Mouse (Mus musculus): ENCODE measurements at regions not wholly inside any gene's neighbourhood (a gene's known extent, or its start where the extent isn't known, plus 50 kb on each side); places are given as distances from the start of the nearest gene placed in this dataset.

- no peak overlapping the region for H3K4me3 ChIP-seq (ENCODE audit: insufficient read depth, low read length)
- peaks cover under 1% of the 10 kb centered on the region; the same call in 1 of the 2 replicates for H3K4me1 ChIP-seq (ENCODE audit: control insufficient read depth, insufficient read depth, low read length)
- TF ChIP-seq CTCF (IDR thresholded peaks at IDR 0.05; ENCODE audit: borderline replicate concordance, insufficient read depth, low read length) (no peak), POLR2A (IDR thresholded peaks at IDR 0.05; ENCODE audit: low read depth, low read length) (no peak)
- H3K27ac ChIP-seq (ENCODE audit: insufficient read depth, low read length) = no peak overlapping the region
Measured at GRCm38 (mm10) chr14:105392079-105392813, 133.9 kb downstream of the Ndfip2 start.

GRCm38 (mm10) chr14:105391430-105391829 lies 133.1 kb downstream of the Ndfip2 start:
- Histone ChIP-seq H3K4me3 (ENCODE audit: insufficient read depth, low read length) (no peak overlapping the region), H3K27ac (ENCODE audit: insufficient read depth, low read length) (no peak overlapping the region), H3K4me1 (ENCODE audit: control insufficient read depth, insufficient read depth, low read length) (no peaks in the 10 kb centered on the region)
- TF ChIP-seq CTCF (IDR thresholded peaks at IDR 0.05; ENCODE audit: borderline replicate concordance, insufficient read depth, low read length) (no peak), POLR2A (IDR thresholded peaks at IDR 0.05; ENCODE audit: low read depth, low read length) (no peak)

- no peak overlapping the region for H3K4me3 ChIP-seq (ENCODE audit: insufficient read depth, low read length)
- H3K27ac ChIP-seq (ENCODE audit: insufficient read depth, low read length) = no peak overlapping the region
- no peaks in the 10 kb centered on the region for H3K4me1 ChIP-seq (ENCODE audit: control insufficient read depth, insufficient read depth, low read length)
- no peak for TF ChIP-seq POLR2A (IDR thresholded peaks at IDR 0.05; ENCODE audit: low read depth, low read length)
- TF ChIP-seq CTCF (IDR thresholded peaks at IDR 0.05; ENCODE audit: borderline replicate concordance, insufficient read depth, low read length) = no peak
Measured at GRCm38 (mm10) chr14:105385119-105385518, 126.7 kb downstream of the Ndfip2 start.

GRCm38 (mm10) chr14:105383382-105383781 lies 125.0 kb downstream of the Ndfip2 start:
- H3K4me3 ChIP-seq (ENCODE audit: insufficient read depth, low read length) = no peak overlapping the region
- no peaks in the 10 kb centered on the region for H3K4me1 ChIP-seq (ENCODE audit: control insufficient read depth, insufficient read depth, low read length)
- TF ChIP-seq POLR2A (IDR thresholded peaks at IDR 0.05; ENCODE audit: low read depth, low read length) = no peak
- TF ChIP-seq CTCF (IDR thresholded peaks at IDR 0.05; ENCODE audit: borderline replicate concordance, insufficient read depth, low read length) = no peak
- H3K27ac ChIP-seq (ENCODE audit: insufficient read depth, low read length) = no peak overlapping the region

GRCm38 (mm10) chr14:105380101-105380500 lies 121.7 kb downstream of the Ndfip2 start:
- H3K4me1 ChIP-seq (ENCODE audit: control insufficient read depth, insufficient read depth, low read length) = no peaks in the 10 kb centered on the region; the same call in 1 of the 2 replicates
- H3K27ac ChIP-seq (ENCODE audit: insufficient read depth, low read length) = no peak overlapping the region
- TF ChIP-seq CTCF (IDR thresholded peaks at IDR 0.05; ENCODE audit: borderline replicate concordance, insufficient read depth, low read length) (no peak), POLR2A (IDR thresholded peaks at IDR 0.05; ENCODE audit: low read depth, low read length) (no peak)
- H3K4me3 ChIP-seq (ENCODE audit: insufficient read depth, low read length) = no peak overlapping the region

GRCm38 (mm10) chr14:105377770-105378169 lies 119.4 kb downstream of the Ndfip2 start:
- no peak overlapping the region for H3K27ac ChIP-seq (ENCODE audit: insufficient read depth, low read length)
- H3K4me3 ChIP-seq (ENCODE audit: insufficient read depth, low read length) = no peak overlapping the region
- TF ChIP-seq POLR2A (IDR thresholded peaks at IDR 0.05; ENCODE audit: low read depth, low read length) (no peak), CTCF (IDR thresholded peaks at IDR 0.05; ENCODE audit: borderline replicate concordance, insufficient read depth, low read length) (no peak)
- no peaks in the 10 kb centered on the region; the same call in 1 of the 2 replicates for H3K4me1 ChIP-seq (ENCODE audit: control insufficient read depth, insufficient read depth, low read length)

GRCm38 (mm10) chr14:105377035-105377621 lies 118.8 kb downstream of the Ndfip2 start:
- TF ChIP-seq POLR2A (IDR thresholded peaks at IDR 0.05; ENCODE audit: low read depth, low read length) (no peak), CTCF (IDR thresholded peaks at IDR 0.05; ENCODE audit: borderline replicate concordance, insufficient read depth, low read length) (no peak)
- H3K27ac ChIP-seq (ENCODE audit: insufficient read depth, low read length) = no peak overlapping the region
- no peaks in the 10 kb centered on the region; the same call in 1 of the 2 replicates for H3K4me1 ChIP-seq (ENCODE audit: control insufficient read depth, insufficient read depth, low read length)
- H3K4me3 ChIP-seq (ENCODE audit: insufficient read depth, low read length) = no peak overlapping the region

GRCm38 (mm10) chr14:105369637-105370435 lies 111.5 kb downstream of the Ndfip2 start:
- TF ChIP-seq CTCF (IDR thresholded peaks at IDR 0.05; ENCODE audit: borderline replicate concordance, insufficient read depth, low read length) = no peak
- TF ChIP-seq POLR2A (IDR thresholded peaks at IDR 0.05; ENCODE audit: low read depth, low read length) = no peak
- H3K27ac ChIP-seq (ENCODE audit: insufficient read depth, low read length) = no peak overlapping the region
- H3K4me1 ChIP-seq (ENCODE audit: control insufficient read depth, insufficient read depth, low read length) = no peaks in the 10 kb centered on the region
- H3K4me3 ChIP-seq (ENCODE audit: insufficient read depth, low read length) = no peak overlapping the region

GRCm38 (mm10) chr14:105360530-105360929 lies 102.2 kb downstream of the Ndfip2 start:
- H3K4me1 ChIP-seq (ENCODE audit: control insufficient read depth, insufficient read depth, low read length) = no peaks in the 10 kb centered on the region
- H3K4me3 ChIP-seq (ENCODE audit: insufficient read depth, low read length) = no peak overlapping the region
- H3K27ac ChIP-seq (ENCODE audit: insufficient read depth, low read length) = no peak overlapping the region
- no peak for TF ChIP-seq POLR2A (IDR thresholded peaks at IDR 0.05; ENCODE audit: low read depth, low read length)
- no peak for TF ChIP-seq CTCF (IDR thresholded peaks at IDR 0.05; ENCODE audit: borderline replicate concordance, insufficient read depth, low read length)

Measured in embryonic fibroblast, embryonic 13.5 days (primary cell).